Mouse (Mus musculus): ENCODE data around the gene Pcna. TPM values are rescaled to one million over a fixed set of nuclear protein-coding genes. Genes with fewer than 3 reads are reported as not detected.

Pcna gene
- total and polyA plus RNA-seq, 3 experiments, result 308 to 541 (median 427) TPM

DNA sequence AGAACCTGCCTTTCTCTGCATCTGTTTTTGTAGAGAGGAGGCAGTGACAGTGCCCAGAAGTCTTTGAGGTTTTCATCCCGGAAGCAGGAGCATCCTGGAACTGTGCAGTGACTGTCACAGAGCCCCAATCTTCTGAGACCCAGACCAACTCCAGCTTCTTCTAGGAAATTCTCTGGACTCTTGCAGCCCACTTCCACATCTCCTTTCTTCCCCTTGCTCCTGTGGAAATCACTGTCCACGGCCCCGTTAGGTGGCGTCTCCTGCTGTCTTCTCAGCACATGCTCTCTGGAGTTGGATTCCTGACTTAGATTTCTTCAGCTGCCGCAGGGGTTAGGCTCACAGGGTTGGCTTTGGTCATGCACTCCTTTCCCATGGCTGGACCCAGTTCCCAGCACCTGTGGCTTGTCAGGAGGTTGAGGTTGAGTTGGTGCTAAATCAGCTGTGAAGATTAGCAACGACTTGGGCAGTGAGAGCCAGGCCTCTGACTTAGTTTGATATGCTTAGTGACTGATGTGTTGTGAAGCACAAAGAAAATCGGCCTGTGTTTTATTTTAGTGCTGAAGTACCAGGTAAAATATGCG is 25.2 kb upstream of the Pcna start:
- no peak for DNase-seq (ENCODE audit: low read depth, low spot score)
- Histone ChIP-seq H3K9me3 (replicated peaks; ENCODE audit: insufficient read depth, low read length) (no peaks in the 10 kb centered on the region), H3K36me3 (ENCODE audit: control insufficient read depth in 1 of 2, insufficient read depth in 2 of 2, low read length in 2 of 2) (peaks cover 0 to 11% of the 10 kb centered on the region in 2 experiments; a peak in 3 of 4 replicates), H3K27ac (ENCODE audit: control insufficient read depth, low read depth, low read length) (no peak overlapping the region), H3K27me3 (ENCODE audit: control insufficient read depth in 1 of 2, insufficient read depth in 2 of 2, low read length in 2 of 2) (no peaks in the 10 kb centered on the region), H3K4me3 (ENCODE audit: control insufficient read depth in 1 of 2, insufficient read depth in 1 of 2, low read depth in 2 of 2, low read length in 2 of 2) (no peak overlapping the region), H3K9ac (ENCODE audit: control insufficient read depth, low read depth, low read length, poor library complexity, severe bottlenecking) (no peak overlapping the region), H3K79me2 (ENCODE audit: control insufficient read depth, insufficient read depth, low read length, poor library complexity) (peaks cover 2% of the 10 kb centered on the region; the same call in 1 of the 2 replicates), H3K4me1 (ENCODE audit: control insufficient read depth in 1 of 2, insufficient read depth in 2 of 2, low read length in 2 of 2) (peaks cover 0 to 6% of the 10 kb centered on the region in 2 experiments; a peak in 2 of 4 replicates)
- TF ChIP-seq USF1 (IDR thresholded peaks at IDR 0.05; ENCODE audit: low read depth, low read length) (no peak), KAT2A (conservative IDR thresholded peaks at IDR 0.05; ENCODE audit: low read depth, low read length) (no peak), POLR2A (IDR thresholded peaks at IDR 0.05; ENCODE audit: control insufficient read depth in 1 of 2, insufficient read depth in 1 of 2, low read depth in 1 of 2, low read length in 2 of 2, poor library complexity in 1 of 2) (no peak), SIN3A (IDR thresholded peaks at IDR 0.05; ENCODE audit: low read length) (no peak), CTCF (IDR thresholded peaks at IDR 0.05 in 2 of 3, conservative IDR thresholded peaks at IDR 0.05 in 1 of 3; ENCODE audit: control insufficient read depth in 1 of 3, insufficient read depth in 1 of 3, low read depth in 2 of 3, low read length in 3 of 3, poor library complexity in 1 of 3, severe bottlenecking in 1 of 3) (no peak), GATA1 (IDR thresholded peaks at IDR 0.05; ENCODE audit: low read depth, low read length) (no peak), MYB (IDR thresholded peaks at IDR 0.05; ENCODE audit: low read depth, low read length) (no peak), ELF1 (IDR thresholded peaks at IDR 0.05; ENCODE audit: low read depth, low read length) (no peak), BHLHE40 (IDR thresholded peaks at IDR 0.05; ENCODE audit: borderline replicate concordance, low read depth, low read length) (no peak), EP300 (IDR thresholded peaks at IDR 0.05; ENCODE audit: low read depth in 1 of 2, low read length in 2 of 2) (no peak), RCOR1 (IDR thresholded peaks at IDR 0.05; ENCODE audit: low read depth, low read length) (no peak), CHD2 (IDR thresholded peaks at IDR 0.05; ENCODE audit: low read length) (no peak)

DNA sequence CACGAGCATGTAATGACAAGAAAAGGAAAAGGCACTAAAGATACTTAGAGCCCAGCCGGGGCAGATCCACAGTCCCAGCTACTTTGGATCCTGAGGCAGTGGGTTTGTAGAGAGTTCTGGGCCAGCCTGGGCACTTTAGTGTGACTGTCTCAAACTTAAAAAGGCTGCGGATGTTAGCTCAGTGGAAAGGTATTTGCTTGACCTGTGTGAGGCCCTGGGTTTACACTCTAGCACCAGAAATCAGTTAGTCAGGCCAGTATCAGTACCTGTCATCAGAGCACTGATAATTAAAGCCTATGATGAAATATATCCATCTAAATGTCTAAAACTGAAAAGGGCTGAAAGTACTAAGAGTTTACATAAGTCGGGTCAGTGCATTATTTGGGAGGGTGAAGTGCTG is 23.1 kb upstream of the Pcna start:
- Histone ChIP-seq H3K4me1 (ENCODE audit: control insufficient read depth in 1 of 2, insufficient read depth in 2 of 2, low read length in 2 of 2) (no peaks in the 10 kb centered on the region; a peak in 1 of 4 replicates), H3K27ac (ENCODE audit: control insufficient read depth, low read depth, low read length) (no peak overlapping the region), H3K9me3 (replicated peaks; ENCODE audit: insufficient read depth, low read length) (no peaks in the 10 kb centered on the region), H3K4me3 (ENCODE audit: control insufficient read depth in 1 of 2, insufficient read depth in 1 of 2, low read depth in 2 of 2, low read length in 2 of 2) (no peak overlapping the region), H3K36me3 (ENCODE audit: control insufficient read depth in 1 of 2, insufficient read depth in 2 of 2, low read length in 2 of 2) (no peaks in the 10 kb centered on the region; a peak in 1 of 4 replicates), H3K9ac (ENCODE audit: control insufficient read depth, low read depth, low read length, poor library complexity, severe bottlenecking) (no peak overlapping the region), H3K27me3 (ENCODE audit: control insufficient read depth in 1 of 2, insufficient read depth in 2 of 2, low read length in 2 of 2) (no peaks in the 10 kb centered on the region), H3K79me2 (ENCODE audit: control insufficient read depth, insufficient read depth, low read length, poor library complexity) (peaks cover 9% of the 10 kb centered on the region; the same call in 1 of the 2 replicates)
- DNase-seq (ENCODE audit: low read depth, low spot score), result no peak
- TF ChIP-seq RAD21 (IDR thresholded peaks at IDR 0.05; ENCODE audit: low read depth, low read length), result no peak
- no peak for TF ChIP-seq USF2 (IDR thresholded peaks at IDR 0.05; ENCODE audit: borderline replicate concordance in 1 of 2, insufficient read depth in 1 of 2, low read depth in 1 of 2, low read length in 2 of 2)
- TF ChIP-seq MAZ (IDR thresholded peaks at IDR 0.05; ENCODE audit: low read depth, low read length), result no peak
- no peak for TF ChIP-seq KAT2A (conservative IDR thresholded peaks at IDR 0.05; ENCODE audit: low read depth, low read length)
- TF ChIP-seq NRF1 (IDR thresholded peaks at IDR 0.05; ENCODE audit: insufficient read depth, low read depth, low read length, poor library complexity, severe bottlenecking), result no peak
- no peak for TF ChIP-seq POLR2A (IDR thresholded peaks at IDR 0.05; ENCODE audit: control insufficient read depth in 1 of 2, insufficient read depth in 1 of 2, low read depth in 1 of 2, low read length in 2 of 2, poor library complexity in 1 of 2)
- TF ChIP-seq EP300 (IDR thresholded peaks at IDR 0.05; ENCODE audit: low read depth in 1 of 2, low read length in 2 of 2), result no peak
- TF ChIP-seq GABPA (IDR thresholded peaks at IDR 0.05; ENCODE audit: low read depth, low read length), result no peak
- TF ChIP-seq MXI1 (IDR thresholded peaks at IDR 0.05; ENCODE audit: low read depth, low read length), result no peak
- TF ChIP-seq RCOR1 (IDR thresholded peaks at IDR 0.05; ENCODE audit: low read depth, low read length), result no peak
- no peak for TF ChIP-seq TAL1 (IDR thresholded peaks at IDR 0.05; ENCODE audit: low read length)
- no peak for TF ChIP-seq ELF1 (IDR thresholded peaks at IDR 0.05; ENCODE audit: low read depth, low read length)
- no peak for TF ChIP-seq ZMIZ1 (IDR thresholded peaks at IDR 0.05; ENCODE audit: low read depth, low read length)
- no peak for TF ChIP-seq CHD1 (IDR thresholded peaks at IDR 0.05; ENCODE audit: low read depth, low read length)
- no peak for TF ChIP-seq JUND (IDR thresholded peaks at IDR 0.05; ENCODE audit: low read depth, low read length)
- TF ChIP-seq TCF12 (IDR thresholded peaks at IDR 0.05; ENCODE audit: low read depth, low read length), result no peak
- no peak for TF ChIP-seq CTCF (IDR thresholded peaks at IDR 0.05 in 2 of 3, conservative IDR thresholded peaks at IDR 0.05 in 1 of 3; ENCODE audit: control insufficient read depth in 1 of 3, insufficient read depth in 1 of 3, low read depth in 2 of 3, low read length in 3 of 3, poor library complexity in 1 of 3, severe bottlenecking in 1 of 3)
- TF ChIP-seq HCFC1 (IDR thresholded peaks at IDR 0.05; ENCODE audit: low read depth, low read length), result no peak
- no peak for TF ChIP-seq NELFE (IDR thresholded peaks at IDR 0.05; ENCODE audit: low read depth, low read length)
